Mouse (Mus musculus): ENCODE results near the gene Tmem204.
A peak's percentile ranks its signal among the peaks of the same experiment; 100 is the strongest.

Tmem204 gene

GRCm38 (mm10) chr17:25086724-25087123 is 3.3 kb upstream of the Tmem204 start:
- no peak for DNase-seq (ENCODE audit: low read depth, low spot score)

DNA sequence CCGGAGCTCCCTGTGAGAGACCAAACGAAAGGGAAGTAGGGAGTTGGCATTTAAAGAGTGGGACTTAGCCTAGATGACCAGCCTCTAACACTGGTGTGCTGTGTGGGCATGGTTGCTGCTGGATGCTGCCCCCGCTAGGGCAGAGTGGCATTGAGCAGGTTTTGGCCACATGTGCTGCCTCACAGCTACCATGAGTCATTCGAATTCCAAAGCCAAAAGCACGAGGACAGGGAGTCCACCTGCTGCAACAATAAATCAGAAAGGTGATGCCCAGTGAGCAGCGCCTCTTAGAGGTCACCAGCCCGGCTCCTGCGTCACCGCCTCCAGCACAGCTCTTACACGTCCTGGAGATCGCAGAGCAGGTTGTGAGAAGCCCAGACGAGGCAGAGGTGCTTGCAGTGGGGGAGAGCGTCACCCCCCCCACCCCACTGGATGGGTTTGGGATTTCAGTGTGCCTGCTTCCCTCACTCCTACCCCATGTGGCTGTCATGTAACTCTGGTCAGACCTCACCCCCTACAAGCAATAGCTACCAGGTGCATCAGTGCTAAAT is 1.5 kb upstream of the Tmem204 start:
- no peak for DNase-seq (ENCODE audit: low read depth, low spot score)

DNA sequence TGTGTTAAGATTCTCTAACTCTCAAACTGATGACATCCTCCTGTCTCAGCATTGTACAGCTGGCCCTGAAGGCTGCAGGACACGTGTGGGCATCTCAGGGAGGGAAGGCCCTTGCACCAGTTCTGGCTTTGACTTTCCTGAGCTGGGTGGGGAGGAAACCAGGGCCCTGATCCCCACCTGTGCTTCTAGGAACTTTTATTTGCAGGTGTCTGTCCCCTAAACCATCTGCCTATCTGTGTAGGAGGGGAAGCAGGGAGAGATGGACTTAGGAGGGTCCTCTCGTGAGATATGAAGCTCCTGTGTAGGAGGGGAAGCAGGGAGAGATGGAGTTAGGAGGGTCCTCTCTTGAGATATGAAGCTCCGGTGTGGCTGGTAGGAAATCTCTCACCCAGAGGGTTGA is 504 bp downstream of the Tmem204 start:
- no peak for DNase-seq (ENCODE audit: low read depth, low spot score)

GRCm38 (mm10) chr17:25082081-25082847 is 1.1 kb downstream of the Tmem204 start:
- DNase-seq (ENCODE audit: low read depth, low spot score), result no peak

GRCm38 (mm10) chr17:25080960-25081381 is 2.4 kb downstream of the Tmem204 start:
- DNase-seq (ENCODE audit: low read depth, low spot score), result no peak

- DNase-seq (ENCODE audit: low read depth, low spot score), result no peak
These were observed 3.2 kb downstream of the Tmem204 start for GRCm38 (mm10) chr17:25080210-25080609.

- DNase-seq (ENCODE audit: low read depth, low spot score), result no peak
These were observed 5.5 kb downstream of the Tmem204 start for GRCm38 (mm10) chr17:25077771-25078372.

DNA sequence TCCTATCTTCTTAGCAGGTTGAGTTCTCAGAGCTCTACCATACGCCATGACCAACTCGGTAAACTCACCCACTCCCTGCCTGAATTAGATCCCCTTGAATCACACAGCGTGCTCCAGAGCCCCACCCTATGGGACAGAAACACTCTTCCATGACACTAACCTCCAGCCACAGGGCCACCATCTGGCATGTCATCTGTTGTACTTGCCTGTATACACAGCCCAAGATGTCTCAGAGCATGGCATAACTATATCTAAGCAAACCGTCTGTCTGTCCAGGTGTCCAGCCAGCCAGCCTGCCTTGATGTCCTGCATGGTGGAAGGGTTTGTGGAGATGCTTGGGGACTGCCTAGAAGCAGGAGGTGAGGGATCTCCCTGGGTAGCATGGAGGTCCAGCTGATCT is 6.5 kb downstream of the Tmem204 start:
- DNase-seq (ENCODE audit: low read depth, low spot score), result no peak

DNA sequence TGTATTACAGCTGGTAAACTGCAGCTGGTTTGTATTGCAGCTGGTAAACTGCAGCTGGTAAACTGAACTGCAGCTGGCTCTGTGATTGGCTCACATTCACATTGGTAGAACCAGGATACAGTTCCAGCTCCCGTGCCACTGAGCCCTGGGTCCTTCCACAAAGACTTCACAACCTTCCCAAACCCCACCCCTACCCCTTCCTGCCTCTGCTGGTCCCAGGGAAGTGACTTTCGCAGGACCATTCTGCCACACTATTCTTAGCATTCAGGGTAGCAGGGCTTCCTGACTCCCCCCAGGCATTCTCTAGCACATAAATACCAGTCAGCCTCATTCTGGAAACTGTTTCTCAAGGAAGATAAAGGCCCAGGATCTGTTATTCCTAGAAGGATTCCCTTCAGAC is 14.7 kb downstream of the Tmem204 start:
- no peak for DNase-seq (ENCODE audit: low read depth, low spot score)

DNA sequence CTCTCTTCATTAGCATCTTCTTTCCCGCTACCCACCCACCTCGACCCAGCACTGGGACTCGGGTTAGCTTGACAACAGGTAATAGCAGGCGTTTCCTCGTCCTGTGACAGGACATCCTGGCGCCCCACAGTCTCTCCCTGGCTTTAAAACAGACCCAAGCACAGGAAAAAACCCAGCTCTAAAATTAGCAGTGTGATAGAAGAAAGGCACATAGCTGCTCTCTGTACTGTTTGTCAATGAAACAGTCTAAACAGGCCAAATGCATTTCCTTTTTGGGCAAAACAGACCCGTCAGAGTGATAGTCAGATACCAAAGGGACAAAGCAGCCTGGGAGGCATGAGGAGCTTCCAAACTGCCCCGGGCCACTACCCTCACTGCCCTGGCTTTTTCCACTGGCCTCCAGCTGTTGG is 15.9 kb downstream of the Tmem204 start:
- DNase-seq (ENCODE audit: low read depth, low spot score), result no peak

DNA sequence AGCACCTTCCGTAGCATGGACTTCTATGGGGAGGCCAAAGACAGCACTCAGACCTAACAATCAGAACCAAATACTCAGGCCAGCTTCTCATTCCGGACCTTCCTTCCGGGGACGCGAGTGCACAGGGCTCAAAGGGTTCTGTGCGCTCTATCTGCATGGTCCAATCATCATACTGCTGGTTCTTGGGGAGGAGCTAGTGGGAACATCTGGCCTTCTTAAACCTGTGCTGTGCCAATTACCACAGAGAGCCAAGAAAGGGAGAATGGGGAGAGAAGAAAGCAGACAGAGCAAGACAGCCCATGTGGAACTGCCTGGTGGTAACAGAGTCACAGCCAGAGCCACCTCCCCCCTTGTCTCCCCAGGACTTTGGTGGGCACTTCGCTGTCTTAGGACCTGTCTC is 16.8 kb downstream of the Tmem204 start:
- DNase-seq (ENCODE audit: low read depth, low spot score), result no peak

DNA sequence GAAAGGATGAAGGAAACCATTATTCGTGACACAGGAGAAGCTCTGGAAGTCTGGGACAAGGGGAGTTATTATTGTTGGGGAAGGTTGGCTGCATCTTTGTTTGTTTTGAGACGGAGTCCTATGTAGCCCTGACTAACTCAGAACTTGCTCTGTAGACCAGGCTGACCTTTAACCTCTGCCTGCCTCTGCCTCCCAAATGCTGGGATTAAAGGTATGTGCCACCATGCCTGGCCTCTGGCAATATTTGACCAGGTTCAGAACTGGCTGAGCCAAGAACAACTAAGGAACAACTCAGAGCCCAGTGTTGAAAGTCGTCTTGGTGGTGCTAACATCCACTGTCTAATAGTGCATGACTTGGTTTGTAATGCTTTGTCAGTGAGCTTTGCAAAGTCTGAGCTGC is 18.2 kb downstream of the Tmem204 start:
- DNase-seq (ENCODE audit: low read depth, low spot score), result no peak

GRCm38 (mm10) chr17:25064351-25064750 is 19.0 kb downstream of the Tmem204 start:
- no peak for DNase-seq (ENCODE audit: low read depth, low spot score)

- DNase-seq (ENCODE audit: low read depth, low spot score), result no peak
These were observed 19.5 kb downstream of the Tmem204 start for GRCm38 (mm10) chr17:25063872-25064271.

DNA sequence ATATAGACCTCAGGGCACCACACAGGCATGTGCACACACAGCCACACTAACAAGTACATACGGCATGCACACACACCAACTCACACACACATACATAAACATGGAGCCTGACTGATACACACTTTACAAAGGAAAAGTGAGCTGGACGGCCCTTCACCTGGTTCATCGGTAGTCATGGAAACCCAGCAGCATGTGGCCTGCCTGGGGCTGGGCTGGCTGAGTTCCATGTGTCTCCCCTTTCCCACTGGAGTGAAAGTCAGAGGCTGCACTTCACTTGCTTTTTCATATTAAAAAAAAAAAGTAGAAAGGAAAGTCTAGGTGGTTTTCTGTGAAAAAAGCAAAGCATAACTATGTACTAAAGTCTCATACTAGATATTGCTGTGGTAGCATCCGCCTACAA is 20.1 kb downstream of the Tmem204 start:
- no peak for DNase-seq (ENCODE audit: low read depth, low spot score)

GRCm38 (mm10) chr17:25057041-25057440 is 26.4 kb downstream of the Tmem204 start:
- peak; percentile 11 for DNase-seq (ENCODE audit: low read depth, low spot score)

- no peak for DNase-seq (ENCODE audit: low read depth, low spot score)
These were observed 30.1 kb downstream of the Tmem204 start for GRCm38 (mm10) chr17:25053274-25053673.

GRCm38 (mm10) chr17:25047143-25047542 is 36.2 kb downstream of the Tmem204 start:
- no peak for DNase-seq (ENCODE audit: low read depth, low spot score)

GRCm38 (mm10) chr17:25045281-25045680 is 38.1 kb downstream of the Tmem204 start:
- no peak for DNase-seq (ENCODE audit: low read depth, low spot score)

- no peak for DNase-seq (ENCODE audit: low read depth, low spot score)
These were observed 38.5 kb downstream of the Tmem204 start for GRCm38 (mm10) chr17:25044879-25045278.

DNA sequence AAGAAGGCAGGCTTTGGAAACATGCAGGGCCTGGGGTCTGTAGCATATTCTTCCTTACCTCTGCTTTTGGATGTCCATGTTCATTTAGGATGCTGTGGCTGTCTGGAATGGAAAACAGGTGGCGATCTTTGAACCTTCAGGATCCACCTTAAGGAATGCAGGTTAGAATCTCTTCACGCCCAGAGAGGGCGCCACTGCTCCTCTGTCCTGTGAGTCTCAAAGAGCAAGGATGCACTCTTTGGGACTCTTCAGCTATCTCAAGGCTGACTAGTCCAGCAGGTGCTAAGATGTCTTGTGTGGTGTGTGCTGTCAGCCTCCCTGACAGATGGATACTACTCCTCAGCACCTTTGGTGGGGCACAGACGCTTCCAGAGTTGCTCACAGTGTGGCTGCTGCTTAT is 47.2 kb downstream of the Tmem204 start:
- peak; percentile 58 for DNase-seq (ENCODE audit: low read depth, low spot score)

DNA sequence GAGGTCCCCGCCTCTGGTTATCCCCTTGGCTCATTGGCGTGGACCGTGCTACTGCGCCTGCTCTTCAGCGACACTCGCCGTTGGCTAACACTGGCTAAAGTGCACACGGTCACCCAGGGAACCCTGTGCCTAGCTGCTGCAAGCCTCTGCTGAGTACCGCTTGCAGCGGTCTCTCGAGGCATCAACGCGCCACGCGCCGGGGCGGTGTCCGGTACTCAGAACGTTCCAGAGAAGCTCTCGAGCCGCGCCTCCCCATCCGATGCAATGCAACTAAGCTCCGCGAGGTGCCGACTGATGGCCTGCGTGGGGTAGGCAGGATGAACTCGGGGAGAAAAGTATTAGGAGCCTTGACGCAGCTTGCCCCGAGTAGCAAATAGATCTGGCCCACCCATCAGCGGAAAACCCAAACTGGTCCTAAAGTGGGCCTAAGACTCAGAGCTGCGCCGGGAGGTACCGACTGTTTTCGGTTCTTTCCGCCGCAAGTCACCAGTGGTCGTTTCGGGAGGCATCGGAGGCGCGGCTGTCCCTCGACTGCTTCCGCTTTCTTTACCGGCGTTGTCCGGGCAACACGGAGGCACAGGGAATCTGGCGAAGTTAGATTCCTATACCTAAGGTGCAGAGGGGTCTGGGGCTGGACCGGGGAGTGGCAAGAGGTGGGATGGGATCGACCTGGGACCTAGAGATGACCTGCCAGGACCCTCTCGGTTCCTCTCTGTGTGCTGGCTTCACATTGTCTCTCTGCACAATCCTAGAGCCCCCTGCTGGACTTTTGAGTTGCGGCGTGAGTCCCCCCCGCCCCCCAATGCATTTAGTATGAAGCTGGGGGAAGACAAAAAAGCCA is 66.9 kb downstream of the Tmem204 start:
- peak; percentile 75 for DNase-seq (ENCODE audit: low read depth, low spot score)

Data from ES-CJ7 (cell line).